Mouse (Mus musculus) forebrain, embryonic 16.5 days (tissue): ENCODE measurements around the gene Scp2. TPM values are rescaled to one million over a fixed set of nuclear protein-coding genes. Genes with fewer than 3 reads are reported as not detected.

Experiments used
- ATAC-seq: fragments of 200-750 bp; cut with Nextera tagmentation; 2 replicates; pipeline ENCODE4 v1.8.0; 2017; ENCODE audit warnings: mild to moderate bottlenecking, moderate library complexity
- H3K27ac ChIP-seq: fragments of 300-500 bp; sonication (generic); 2 replicates; pipeline ENCODE4 v1.5.1; 2014; ENCODE audit warnings: low read length, control low read depth
- H3K27me3 ChIP-seq: fragments of 300-500 bp; sonication (generic); replicated peaks from 2 replicates; pipeline ENCODE4 v1.6.1; 2014; ENCODE audit warnings: low read length; ENCODE audit not compliant: control insufficient read depth, insufficient read depth
- H3K36me3 ChIP-seq: fragments of 300-500 bp; sonication (generic); 2 replicates; pipeline ENCODE4 v1.6.1; 2014; ENCODE audit not compliant: control insufficient read depth, insufficient read depth
- H3K4me1 ChIP-seq: fragments of 300-500 bp; sonication (generic); replicated peaks from 2 replicates; pipeline ENCODE4 v1.6.1; 2014; ENCODE audit warnings: low read length; ENCODE audit not compliant: control insufficient read depth, insufficient read depth
- H3K4me2 ChIP-seq: fragments of 300-500 bp; sonication (generic); 2 replicates; pipeline ENCODE4 v1.6.1; 2014; ENCODE audit warnings: mild to moderate bottlenecking, low read length, control low read depth
- H3K4me3 ChIP-seq: fragments of 300-500 bp; sonication (generic); replicated peaks from 2 replicates; pipeline ENCODE4 v1.5.1; 2014; ENCODE audit warnings: mild to moderate bottlenecking, low read length, control low read depth
- H3K9ac ChIP-seq: fragments of 300-500 bp; sonication (generic); replicated peaks from 2 replicates; pipeline ENCODE4 v1.6.1; 2014; ENCODE audit warnings: low read depth, low read length, control low read depth
- H3K9me3 ChIP-seq: fragments of 300-500 bp; sonication (generic); 2 replicates; pipeline ENCODE4 v1.6.1; 2016; ENCODE audit warnings: low read length; ENCODE audit not compliant: control insufficient read depth
- WGBS: fragments of 180-500 bp; shearing (Covaris S2); extraction: QIAGEN DNeasy Blood & Tissue Kit; methylation state at CpG from one replicate; pipeline ENCODE4 v1.1.7; 2014; 5-methylcytosine and 5-hydroxymethylcytosine counted together
- microRNA-seq: library from miRNA; unstranded; fragments of <30 nt; microRNA quantifications from one replicate; pipeline ENCODE4, GENCODE M21; 2017
- polyA plus RNA-seq: library from polyadenylated mRNA; unstranded; fragments of >200 nt; fragmentation: Nextera tagmentation; extraction: Ambion mirVana; gene quantifications from 2 replicates; pipeline ENCODE4 v1.2.1, GENCODE M21; 2015

Gene Scp2
- polyA plus RNA-seq, 1 experiment from 2014 or later: 195 TPM

GRCm38 (mm10) chr4:108005328-108005727 is 139.5 kb downstream of the Scp2 start:
- WGBS: 28% methylated on average over 7 of the region's 7 CpGs
- Histone ChIP-seq H3K27me3 (no peaks in the 10 kb centered on the region), H3K4me1 (peaks cover 8% of the 10 kb centered on the region; the same call in 1 of the 2 replicates), H3K4me2 (no peak overlapping the region), H3K27ac (0 out of 2 replicates have a peak overlapping the region, but pooled peaks have one; percentile 7), H3K4me3 (no peak overlapping the region), H3K9me3 (no peaks in the 10 kb centered on the region), H3K9ac (no peak overlapping the region), H3K36me3 (no peaks in the 10 kb centered on the region)
- no peak for ATAC-seq

- no peak for ATAC-seq
- Histone ChIP-seq H3K4me1 (peaks cover 9% of the 10 kb centered on the region), H3K4me3 (no peak overlapping the region), H3K4me2 (no peak overlapping the region), H3K9ac (no peak overlapping the region), H3K27ac (no peak overlapping the region), H3K36me3 (no peaks in the 10 kb centered on the region), H3K9me3 (peaks cover 3% of the 10 kb centered on the region; the same call in 1 of the 2 replicates), H3K27me3 (no peaks in the 10 kb centered on the region)
- WGBS: 74% methylated on average over 1 of the region's 1 CpGs
Measured at GRCm38 (mm10) chr4:107999380-107999779, 145.4 kb downstream of the Scp2 start.

GRCm38 (mm10) chr4:107998641-107999332 is 146.0 kb downstream of the Scp2 start:
- Histone ChIP-seq H3K27me3 (no peaks in the 10 kb centered on the region), H3K9me3 (peaks cover 3% of the 10 kb centered on the region; the same call in 1 of the 2 replicates), H3K4me3 (no peak overlapping the region), H3K4me2 (no peak overlapping the region), H3K4me1 (peaks cover 9% of the 10 kb centered on the region), H3K9ac (no peak overlapping the region), H3K27ac (no peak overlapping the region), H3K36me3 (no peaks in the 10 kb centered on the region)
- ATAC-seq: no peak
- 19% methylated on average over 11 of the region's 11 CpGs for WGBS

GRCm38 (mm10) chr4:107996418-107996986 is 148.3 kb downstream of the Scp2 start:
- H3K4me1 ChIP-seq: peaks cover 8% of the 10 kb centered on the region
- H3K27me3 ChIP-seq: no peaks in the 10 kb centered on the region
- no peaks in the 10 kb centered on the region for H3K36me3 ChIP-seq
- no peak for ATAC-seq
- 86% methylated on average over 9 of the region's 9 CpGs for WGBS
- H3K9me3 ChIP-seq: peaks cover 3% of the 10 kb centered on the region; the same call in 1 of the 2 replicates
- no peak overlapping the region for H3K4me3 ChIP-seq
- H3K9ac ChIP-seq: no peak overlapping the region
- no peak overlapping the region for H3K4me2 ChIP-seq
- H3K27ac ChIP-seq: no peak overlapping the region

GRCm38 (mm10) chr4:107995727-107996126 is 149.1 kb downstream of the Scp2 start:
- Histone ChIP-seq H3K9me3 (peaks cover 3% of the 10 kb centered on the region; the same call in 1 of the 2 replicates), H3K9ac (no peak overlapping the region), H3K4me2 (no peak overlapping the region), H3K4me3 (no peak overlapping the region), H3K27ac (no peak overlapping the region), H3K36me3 (no peaks in the 10 kb centered on the region), H3K27me3 (no peaks in the 10 kb centered on the region), H3K4me1 (peaks cover 10% of the 10 kb centered on the region)
- 75% methylated on average over 6 of the region's 6 CpGs for WGBS
- ATAC-seq: no peak

- H3K4me1 ChIP-seq: peaks cover 10% of the 10 kb centered on the region
- H3K9me3 ChIP-seq: peaks cover 3% of the 10 kb centered on the region; the same call in 1 of the 2 replicates
- ATAC-seq: no peak
- no peak overlapping the region for H3K4me2 ChIP-seq
- H3K4me3 ChIP-seq: no peak overlapping the region
- H3K27ac ChIP-seq: no peak overlapping the region
- H3K9ac ChIP-seq: no peak overlapping the region
- WGBS: 91% methylated on average over 6 of the region's 6 CpGs
- H3K27me3 ChIP-seq: no peaks in the 10 kb centered on the region
- no peaks in the 10 kb centered on the region for H3K36me3 ChIP-seq
Measured at GRCm38 (mm10) chr4:107995011-107995410, 149.8 kb downstream of the Scp2 start.

Small RNA genes within 50 kb of the gene (microRNA-seq; reads per million reads assigned to microRNA genes)
- not detected for gene Mir6397

Other genes starting within 250 kb of the Scp2 start
- gene Cpt2, start 221.4 kb downstream of the Scp2 start, polyA plus RNA-seq: 10.4 and 16.3 TPM in 2 replicates
- gene Slc1a7, start 176.7 kb downstream of the Scp2 start, polyA plus RNA-seq: not detected in 2 replicates
- 0.35 and 0.41 TPM in 2 replicates for gene Podn, start 48.6 kb downstream of the Scp2 start, polyA plus RNA-seq
- gene Echdc2, start 20.4 kb upstream of the Scp2 start, polyA plus RNA-seq: 11.8 and 13.0 TPM in 2 replicates
- gene Zyg11a, start 73.0 kb upstream of the Scp2 start, polyA plus RNA-seq: not detected in 2 replicates
- 37.3 and 37.6 TPM in 2 replicates for gene Zyg11b, start 156.1 kb upstream of the Scp2 start, polyA plus RNA-seq
- gene Coa7, start 183.1 kb upstream of the Scp2 start, polyA plus RNA-seq: 56.7 and 58.5 TPM in 2 replicates
- gene Shisal2a, start 238.4 kb upstream of the Scp2 start, polyA plus RNA-seq: 1.7 and 2.7 TPM in 2 replicates